Mouse (Mus musculus) hindbrain, embryonic 14.5 days (tissue): ENCODE measurements around the gene Klk8. TPM values are rescaled to one million over a fixed set of nuclear protein-coding genes. Genes with fewer than 3 reads are reported as not detected.

ENCODE experiments used
- ATAC-seq: fragments of 200-750 bp; cut with Nextera tagmentation; 2 replicates; pipeline ENCODE4 v1.8.0; 2017; ENCODE audit warnings: moderate number of reproducible peaks, mild to moderate bottlenecking, moderate TSS enrichment, moderate library complexity; ENCODE audit not compliant: low FRiP score
- DNase-seq: peaks from one replicate; pipeline ENCODE4 v3.0.0-alpha.2; 2015; ENCODE audit warnings: low spot score
- H3K27ac ChIP-seq: fragments of 300-500 bp; sonication (generic); 2 replicates; pipeline ENCODE4 v1.5.1; 2014; ENCODE audit warnings: mild to moderate bottlenecking, moderate library complexity
- H3K27me3 ChIP-seq: fragments of 300-500 bp; sonication (generic); 2 replicates; pipeline ENCODE4 v1.6.1; 2014; ENCODE audit warnings: mild to moderate bottlenecking, low read length, mixed read lengths; ENCODE audit not compliant: control insufficient read depth, insufficient read depth
- H3K36me3 ChIP-seq: fragments of 300-500 bp; sonication (generic); replicated peaks from 2 replicates; pipeline ENCODE4 v1.6.1; 2014; ENCODE audit not compliant: control insufficient read depth, insufficient read depth
- H3K4me1 ChIP-seq: fragments of 300-500 bp; sonication (generic); replicated peaks from 2 replicates; pipeline ENCODE4 v1.6.1; 2014; ENCODE audit warnings: antibody characterized with exemption, low read length, mixed read lengths; ENCODE audit not compliant: control insufficient read depth, insufficient read depth
- H3K4me2 ChIP-seq: fragments of 300-500 bp; sonication (generic); replicated peaks from 2 replicates; pipeline ENCODE4 v1.6.1; 2014; ENCODE audit warnings: mild to moderate bottlenecking, moderate library complexity
- H3K4me3 ChIP-seq: fragments of 300-500 bp; sonication (generic); replicated peaks from 2 replicates; pipeline ENCODE4 v1.5.1; 2014; ENCODE audit warnings: mild to moderate bottlenecking, low read length
- H3K9ac ChIP-seq: fragments of 300-500 bp; sonication (generic); 2 replicates; pipeline ENCODE4 v1.6.1; 2014
- H3K9me3 ChIP-seq: fragments of 300-500 bp; sonication (generic); 2 replicates; pipeline ENCODE4 v1.6.1; 2016; ENCODE audit warnings: low read length; ENCODE audit not compliant: control insufficient read depth
- WGBS: fragments of 180-500 bp; shearing (Covaris S2); extraction: QIAGEN DNeasy Blood & Tissue Kit; methylation state at CpG from one replicate; pipeline ENCODE4 v1.1.7; 2014; 5-methylcytosine and 5-hydroxymethylcytosine counted together
- polyA plus RNA-seq: library from polyadenylated mRNA; unstranded; fragments of >200 nt; fragmentation: Nextera tagmentation; extraction: Ambion mirVana; gene quantifications from 2 replicates; pipeline ENCODE4 v1.2.1, GENCODE M21; 2014

Klk8 gene
- polyA plus RNA-seq, 1 experiment from 2014 or later: 12.1 TPM

DNA sequence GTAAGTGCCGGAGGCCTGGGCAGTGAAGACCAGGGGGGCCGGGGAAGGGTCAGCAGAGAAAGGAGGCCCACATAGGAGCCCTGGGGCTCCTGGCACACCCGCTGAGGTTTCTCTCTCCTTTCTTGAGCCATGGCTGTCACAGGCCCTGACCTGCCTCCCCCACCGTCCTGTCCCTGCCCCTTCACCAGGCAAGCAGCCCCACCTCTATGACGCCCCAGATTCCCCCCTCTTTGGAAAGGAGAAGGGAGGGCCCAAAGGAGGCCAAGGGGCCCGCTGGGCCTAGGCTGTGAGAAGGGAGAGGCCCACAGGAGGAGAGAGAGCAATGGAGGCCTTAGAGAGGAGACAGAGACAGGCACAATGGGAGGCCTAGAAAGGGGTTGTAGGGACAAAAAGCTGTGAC is 22.6 kb upstream of the Klk8 start:
- H3K4me1 ChIP-seq: no peaks in the 10 kb centered on the region
- no peak for ATAC-seq

DNA sequence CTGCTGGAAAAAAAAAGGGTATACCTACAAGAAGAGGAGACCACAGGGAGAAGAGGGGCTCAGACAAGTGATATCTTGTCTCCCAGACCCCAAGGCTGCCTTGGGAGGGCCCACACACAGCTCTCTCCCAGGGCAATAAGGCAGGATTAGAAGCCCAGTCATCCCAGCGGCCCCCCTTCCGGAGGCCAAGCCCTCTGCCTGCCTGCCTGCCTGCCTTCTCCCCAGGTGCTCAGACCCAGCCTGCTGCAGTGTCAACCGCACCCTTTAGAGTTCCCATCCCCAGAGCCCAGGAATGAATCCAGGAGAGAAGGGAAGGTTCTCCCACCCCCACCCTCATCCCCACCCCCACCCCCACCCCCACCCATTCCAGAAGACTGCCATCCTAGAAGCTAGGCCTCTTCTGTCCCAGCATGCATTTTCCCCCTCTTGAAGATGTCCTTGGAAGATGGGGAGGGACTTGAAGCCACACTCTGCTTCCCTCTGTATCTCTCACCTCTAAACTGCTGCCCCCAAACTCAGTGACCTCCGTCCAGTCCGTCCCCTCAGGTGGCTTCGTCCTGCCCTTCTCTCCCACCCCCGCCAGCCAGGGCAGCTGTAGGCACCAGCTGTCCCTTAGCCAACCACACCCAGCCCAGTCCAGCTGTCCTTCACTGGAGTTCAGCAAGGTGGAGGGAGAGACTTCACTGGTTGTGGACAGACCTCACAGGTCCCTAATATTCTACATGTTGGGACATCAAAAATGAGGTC is 21.9 kb upstream of the Klk8 start:
- Histone ChIP-seq H3K9me3 (no peaks in the 10 kb centered on the region), H3K27ac (no peak overlapping the region), H3K4me1 (no peaks in the 10 kb centered on the region), H3K27me3 (no peaks in the 10 kb centered on the region), H3K36me3 (no peaks in the 10 kb centered on the region), H3K4me3 (no peak overlapping the region), H3K9ac (no peak overlapping the region), H3K4me2 (no peak overlapping the region)
- WGBS: 51% methylated on average over 7 of the region's 7 CpGs
- DNase-seq: no peak
- no peak; the same call in 1 of the 2 replicates for ATAC-seq

More for the DNA sequence above, 22.6 kb upstream of the Klk8 start:
- no peak overlapping the region for H3K4me3 ChIP-seq
- H3K27me3 ChIP-seq: no peaks in the 10 kb centered on the region
- DNase-seq: no peak
- H3K4me2 ChIP-seq: no peak overlapping the region
- no peaks in the 10 kb centered on the region for H3K36me3 ChIP-seq
- no peak overlapping the region for H3K9ac ChIP-seq
- no peak overlapping the region for H3K27ac ChIP-seq
- WGBS: 46% methylated on average over 6 of the region's 6 CpGs
- no peaks in the 10 kb centered on the region for H3K9me3 ChIP-seq

DNA sequence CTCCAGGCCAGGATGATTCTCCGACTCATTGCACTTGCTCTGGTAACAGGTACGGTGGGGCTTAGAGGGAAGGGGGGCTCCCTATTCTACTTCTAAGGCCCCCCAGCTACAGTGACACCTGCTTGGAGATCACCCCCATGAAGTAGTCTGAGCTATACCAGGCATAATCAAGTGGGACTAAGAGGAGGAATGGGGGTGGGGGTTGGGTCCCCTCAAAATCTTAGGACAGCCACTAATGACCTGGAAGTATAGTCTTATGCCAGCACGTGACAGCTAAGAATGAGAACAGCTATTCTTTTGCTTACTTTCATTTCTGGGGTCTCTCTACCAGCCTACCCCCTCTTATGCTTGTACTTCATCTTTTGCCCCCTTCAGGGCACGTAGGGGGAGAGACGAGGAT is 20.9 kb upstream of the Klk8 start:
- Histone ChIP-seq H3K27me3 (no peaks in the 10 kb centered on the region), H3K4me1 (no peaks in the 10 kb centered on the region), H3K9me3 (no peaks in the 10 kb centered on the region), H3K9ac (no peak overlapping the region), H3K27ac (no peak overlapping the region), H3K4me2 (no peak overlapping the region), H3K4me3 (no peak overlapping the region), H3K36me3 (no peaks in the 10 kb centered on the region)
- DNase-seq (no peak), ATAC-seq (no peak)
- WGBS: 94% methylated on average over 5 of the region's 5 CpGs

DNA sequence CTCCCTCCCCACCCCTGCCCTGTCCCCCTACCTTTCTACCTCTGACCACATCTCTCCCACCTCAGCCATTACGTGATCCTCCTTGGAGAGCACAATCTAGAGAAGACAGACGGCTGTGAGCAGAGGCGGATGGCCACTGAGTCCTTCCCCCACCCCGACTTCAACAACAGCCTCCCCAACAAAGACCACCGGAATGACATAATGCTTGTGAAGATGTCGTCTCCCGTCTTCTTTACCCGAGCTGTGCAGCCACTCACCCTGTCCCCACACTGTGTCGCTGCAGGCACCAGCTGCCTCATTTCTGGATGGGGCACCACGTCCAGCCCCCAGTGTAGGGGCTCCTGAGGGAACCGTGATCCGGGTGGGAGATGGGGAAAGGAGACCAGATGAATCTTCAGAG is 20.0 kb upstream of the Klk8 start:
- Histone ChIP-seq H3K4me2 (no peak overlapping the region), H3K4me1 (no peaks in the 10 kb centered on the region), H3K9me3 (no peaks in the 10 kb centered on the region), H3K4me3 (no peak overlapping the region), H3K36me3 (no peaks in the 10 kb centered on the region), H3K27me3 (no peaks in the 10 kb centered on the region), H3K27ac (no peak overlapping the region), H3K9ac (no peak overlapping the region)
- WGBS: 90% methylated on average over 12 of the region's 12 CpGs
- DNase-seq (no peak), ATAC-seq (no peak)

DNA sequence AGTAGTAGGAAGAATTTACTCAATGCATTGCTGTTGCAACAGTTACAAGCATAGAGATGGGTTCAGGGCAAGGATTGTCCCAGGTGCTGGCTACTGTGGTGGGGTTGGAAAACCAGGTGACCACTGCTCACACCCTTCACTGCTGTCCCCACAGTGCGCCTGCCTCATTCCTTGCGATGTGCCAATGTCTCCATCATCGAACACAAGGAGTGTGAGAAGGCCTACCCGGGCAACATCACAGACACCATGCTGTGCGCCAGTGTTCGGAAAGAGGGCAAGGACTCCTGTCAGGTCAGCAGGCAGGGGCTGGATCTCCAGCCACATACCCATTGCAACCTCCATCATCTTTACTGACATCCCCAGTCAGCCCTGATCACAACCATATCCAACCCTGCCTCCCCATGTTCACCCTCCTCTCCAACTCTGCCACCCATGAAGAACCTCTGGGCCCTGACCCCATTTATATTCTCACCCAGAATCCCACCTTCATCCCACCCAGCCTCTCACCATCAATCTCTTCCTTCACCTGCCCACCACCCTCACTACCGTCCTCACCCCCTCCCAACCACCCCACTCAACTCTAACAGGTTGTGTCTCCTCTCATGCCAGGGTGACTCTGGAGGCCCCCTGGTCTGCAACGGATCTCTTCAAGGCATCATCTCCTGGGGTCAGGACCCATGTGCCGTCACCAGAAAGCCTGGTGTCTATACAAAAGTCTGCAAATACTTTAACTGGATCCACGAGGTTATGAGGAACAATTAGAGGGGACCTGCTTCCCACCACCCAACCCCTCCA is 19.0 kb upstream of the Klk8 start:
- no peaks in the 10 kb centered on the region for H3K9me3 ChIP-seq
- no peaks in the 10 kb centered on the region for H3K4me1 ChIP-seq
- H3K36me3 ChIP-seq: no peaks in the 10 kb centered on the region
- H3K4me2 ChIP-seq: no peak overlapping the region
- no peak overlapping the region for H3K4me3 ChIP-seq
- ATAC-seq: no peak
- no peak overlapping the region for H3K9ac ChIP-seq
- no peak for DNase-seq
- 92% methylated on average over 10 of the region's 10 CpGs for WGBS
- H3K27me3 ChIP-seq: 0 out of 2 replicates have a peak, but pooled peaks cover 5% of the 10 kb centered on the region
- H3K27ac ChIP-seq: no peak overlapping the region

DNA sequence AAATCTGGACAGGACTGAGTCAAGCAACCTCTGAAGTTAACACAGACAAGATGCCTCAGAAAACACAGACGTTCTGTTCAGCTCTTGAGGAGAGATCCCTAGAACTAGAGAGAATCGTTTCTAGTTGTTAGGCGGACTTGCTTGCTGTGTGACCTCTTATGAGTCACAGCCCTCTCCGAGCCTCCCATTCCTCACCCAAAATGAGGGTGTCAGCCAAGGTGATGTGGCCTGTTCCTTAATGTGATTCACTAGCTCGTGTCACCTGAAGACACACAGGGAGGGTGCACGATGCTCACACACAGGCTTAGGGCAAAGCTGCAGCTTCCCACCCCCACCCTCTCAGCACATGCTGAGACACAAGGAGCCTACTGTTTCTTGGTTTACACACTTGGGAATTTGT is 17.1 kb upstream of the Klk8 start:
- ATAC-seq (no peak), DNase-seq (no peak)
- H3K27me3 ChIP-seq: 0 out of 2 replicates have a peak, but pooled peaks cover 9% of the 10 kb centered on the region
- no peaks in the 10 kb centered on the region for H3K36me3 ChIP-seq
- no peak overlapping the region for H3K27ac ChIP-seq
- H3K9me3 ChIP-seq: no peaks in the 10 kb centered on the region
- H3K4me1 ChIP-seq: no peaks in the 10 kb centered on the region
- H3K4me3 ChIP-seq: no peak overlapping the region
- no peak overlapping the region for H3K4me2 ChIP-seq
- WGBS: 78% methylated on average over 6 of the region's 6 CpGs
- H3K9ac ChIP-seq: no peak overlapping the region

DNA sequence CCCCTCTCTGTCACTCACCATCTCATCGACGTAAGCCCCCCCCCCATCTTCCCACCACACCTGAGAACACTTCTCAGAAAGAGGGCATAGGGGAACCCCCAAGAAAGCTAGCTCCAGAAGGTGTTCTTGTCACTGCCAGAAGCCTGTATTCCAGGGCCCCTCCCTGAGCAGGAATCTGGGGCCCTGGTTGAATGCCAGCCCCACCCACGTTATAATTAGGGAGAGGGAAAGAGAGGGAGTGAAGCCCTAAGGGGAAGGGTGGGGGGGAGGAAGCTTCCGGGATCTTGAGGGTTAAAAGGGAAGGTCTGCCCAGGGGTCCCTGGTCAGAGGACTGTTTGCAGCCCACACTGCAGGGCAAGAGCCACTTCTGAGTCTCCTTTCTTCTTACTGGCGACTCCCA is 16.6 kb upstream of the Klk8 start, which contains the start of gene Klk10:
Gene Klk10, plus strand, starts transcription at position 290 of the 400 bp plus-strand sequence.
- no peak within 1 kb of the TSS for H3K4me2 ChIP-seq
- DNase-seq (no peak), ATAC-seq (no peak)
- no peak within 1 kb of the TSS for H3K9ac ChIP-seq
- no peaks in the 10 kb centered on the region for H3K9me3 ChIP-seq
- no peaks in the 10 kb centered on the region for H3K36me3 ChIP-seq
- H3K4me3 ChIP-seq: no peak within 1 kb of the TSS
- no peak within 1 kb of the TSS for H3K27ac ChIP-seq
- 0 out of 2 replicates have a peak, but pooled peaks cover 9% of the 10 kb centered on the region for H3K27me3 ChIP-seq
- 68% methylated on average over 5 of the region's 5 CpGs for WGBS
- no peaks in the 10 kb centered on the region for H3K4me1 ChIP-seq

DNA sequence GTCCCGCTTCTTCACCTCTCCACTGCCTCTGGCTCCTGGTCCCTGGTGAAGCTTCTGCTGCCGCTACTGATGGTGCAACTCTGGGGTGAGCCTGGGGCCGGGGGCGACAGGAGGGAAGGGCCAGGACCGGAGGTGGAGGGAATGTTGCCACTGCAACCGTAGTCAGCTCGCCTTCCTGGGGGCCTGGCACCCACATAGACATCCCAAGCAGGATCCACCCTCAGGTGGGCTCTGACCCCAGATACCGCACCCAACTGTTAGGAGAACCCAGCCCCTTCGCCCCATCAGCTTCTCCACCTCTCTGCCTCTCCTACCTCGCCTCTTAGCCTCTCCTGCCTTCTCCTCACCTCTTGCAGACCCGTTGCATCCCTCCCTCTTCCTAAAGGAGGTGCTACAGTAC is 15.8 kb upstream of the Klk8 start:
- WGBS: 94% methylated on average over 11 of the region's 11 CpGs
- Histone ChIP-seq H3K27ac (no peak overlapping the region), H3K4me2 (no peak overlapping the region), H3K36me3 (no peaks in the 10 kb centered on the region), H3K27me3 (0 out of 2 replicates have a peak, but pooled peaks cover 9% of the 10 kb centered on the region), H3K9ac (no peak overlapping the region), H3K9me3 (no peaks in the 10 kb centered on the region), H3K4me1 (no peaks in the 10 kb centered on the region), H3K4me3 (no peak overlapping the region)
- no peak for ATAC-seq
- no peak for DNase-seq
